Mouse (Mus musculus) frontal cortex, adult 2 months (tissue): ENCODE measurements around the gene Mrpl20. TPM values are rescaled to one million over a fixed set of nuclear protein-coding genes. Genes with fewer than 3 reads are reported as not detected.

Source experiments
- DNase-seq, 2 experiments: peaks; one replicate each; pipeline ENCODE4 v3.0.0; 2022; ENCODE audit warnings: low spot score in 1 of 2; ENCODE audit errors: extremely low spot score in 1 of 2
- polyA plus RNA-seq: library from polyadenylated mRNA; depleted of rRNA; stranded (reverse); fragments of >200 nt; gene quantifications from 2 replicates; pipeline ENCODE4 v1.2.3, GENCODE M21; 2012; rRNA removed

Gene Mrpl20
- polyA plus RNA-seq, 1 experiment = 101 TPM

DNA sequence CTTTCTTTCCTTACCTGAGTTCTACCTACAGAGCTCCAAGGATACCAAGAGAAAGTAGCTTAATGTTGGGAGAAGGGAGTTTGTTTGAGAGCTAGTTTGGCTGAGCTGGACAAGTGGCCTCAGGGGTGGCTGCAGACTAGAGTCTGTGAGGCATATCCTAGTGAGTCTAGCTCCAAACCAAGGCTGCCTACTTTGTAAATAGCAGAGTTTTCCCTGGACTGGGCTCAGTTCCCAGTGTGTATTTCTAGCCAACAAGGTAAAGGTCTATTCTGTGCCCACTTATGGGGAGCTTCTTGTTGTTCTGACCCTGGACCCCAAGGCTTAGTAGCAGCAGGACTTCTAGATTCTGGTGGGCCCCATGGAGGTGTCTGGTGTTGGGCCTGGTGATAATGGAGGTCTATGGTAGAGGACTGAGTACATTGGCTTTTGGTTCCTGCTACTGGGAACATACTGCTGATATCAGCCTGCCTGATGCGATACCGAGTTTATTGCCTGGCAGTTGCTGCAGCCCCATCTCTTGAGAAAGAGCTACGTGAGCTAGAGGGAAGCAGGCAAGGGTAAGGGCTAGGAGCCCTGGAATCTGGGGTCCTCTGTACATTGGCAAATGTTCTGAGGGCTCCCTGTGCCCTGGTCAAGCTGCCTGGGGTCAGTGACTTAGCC is 47.2 kb downstream of the Mrpl20 start:
- DNase-seq = no peak

DNA sequence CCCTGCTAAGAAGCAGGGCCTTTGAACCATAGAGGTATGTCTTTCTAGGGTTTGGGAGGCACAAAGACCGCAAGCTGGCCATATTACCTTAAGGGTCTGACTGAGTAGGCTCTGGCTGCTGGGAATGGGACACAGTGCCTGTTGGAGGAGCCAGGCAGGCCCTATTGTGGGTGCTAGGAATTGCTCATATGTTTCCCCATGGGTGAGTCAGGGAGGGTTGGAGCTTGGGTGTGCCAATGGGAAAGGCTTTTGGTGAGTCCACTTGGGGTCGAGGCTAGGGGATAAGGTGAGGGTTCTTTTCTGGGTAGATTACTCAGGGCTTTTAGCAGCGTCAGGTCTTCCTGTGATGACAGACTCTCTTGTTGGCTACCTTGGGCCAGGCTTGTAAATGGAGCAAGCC is 48.7 kb downstream of the Mrpl20 start:
- DNase-seq = no peak

DNA sequence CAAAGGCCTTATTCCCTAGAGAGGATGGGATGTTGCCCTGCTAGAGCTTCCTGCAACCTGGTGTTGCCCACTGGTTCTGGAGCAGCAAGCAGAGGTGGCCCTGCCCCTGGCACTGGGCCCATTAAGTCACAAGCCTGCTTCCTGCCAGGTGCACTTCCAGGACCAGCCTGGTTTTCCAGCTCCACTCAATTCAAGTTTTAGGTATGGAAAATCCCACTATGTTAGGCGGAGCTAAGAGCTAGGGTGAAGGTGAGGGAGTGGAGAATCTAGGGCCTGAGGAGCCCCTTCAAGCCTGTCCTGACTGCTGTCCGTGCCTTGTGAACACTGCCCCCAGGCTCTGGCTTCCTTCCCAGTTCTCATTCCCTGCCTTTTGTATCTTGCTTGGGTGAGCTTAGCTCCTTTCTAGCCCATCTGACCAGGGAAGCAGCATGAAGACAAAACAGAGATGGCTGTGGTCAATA is 49.3 kb downstream of the Mrpl20 start:
- DNase-seq = no peak

DNA sequence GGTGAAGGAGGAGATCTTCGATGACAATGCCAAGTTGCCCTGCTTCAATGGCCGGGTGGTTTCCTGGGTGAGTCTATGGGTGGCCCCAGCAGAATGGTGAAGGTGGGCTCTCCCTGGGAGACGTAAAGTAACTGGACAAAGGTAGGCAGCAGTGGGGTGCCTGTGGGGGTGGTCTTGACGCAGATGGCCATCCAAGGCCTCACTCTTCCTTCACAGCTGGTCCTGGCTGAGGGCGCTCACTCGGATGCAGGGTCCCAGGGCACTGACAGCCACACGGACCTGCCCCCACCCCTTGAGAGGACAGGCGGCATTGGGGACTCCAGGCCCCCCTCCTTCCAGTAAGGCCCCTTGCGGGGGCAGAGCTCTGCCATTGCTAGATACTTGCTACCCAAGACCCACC is 50.7 kb downstream of the Mrpl20 start:
- no peak for DNase-seq

DNA sequence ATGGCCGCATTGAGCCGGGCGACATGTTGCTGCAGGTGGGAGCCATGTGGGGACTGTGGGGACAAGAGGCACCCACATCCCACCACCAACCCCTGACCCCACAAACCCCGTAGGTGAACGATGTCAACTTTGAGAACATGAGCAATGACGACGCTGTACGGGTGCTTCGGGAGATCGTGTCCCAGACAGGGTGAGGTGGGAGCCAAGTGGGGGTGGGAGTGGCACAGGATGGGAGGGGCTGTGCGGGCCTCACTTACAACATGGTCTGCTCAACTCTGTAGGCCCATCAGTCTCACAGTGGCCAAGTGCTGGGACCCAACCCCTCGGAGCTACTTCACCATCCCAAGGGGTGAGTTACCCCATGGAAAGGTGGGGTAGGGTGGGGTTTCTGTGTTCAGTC is 52.3 kb downstream of the Mrpl20 start:
- no peak for DNase-seq

DNA sequence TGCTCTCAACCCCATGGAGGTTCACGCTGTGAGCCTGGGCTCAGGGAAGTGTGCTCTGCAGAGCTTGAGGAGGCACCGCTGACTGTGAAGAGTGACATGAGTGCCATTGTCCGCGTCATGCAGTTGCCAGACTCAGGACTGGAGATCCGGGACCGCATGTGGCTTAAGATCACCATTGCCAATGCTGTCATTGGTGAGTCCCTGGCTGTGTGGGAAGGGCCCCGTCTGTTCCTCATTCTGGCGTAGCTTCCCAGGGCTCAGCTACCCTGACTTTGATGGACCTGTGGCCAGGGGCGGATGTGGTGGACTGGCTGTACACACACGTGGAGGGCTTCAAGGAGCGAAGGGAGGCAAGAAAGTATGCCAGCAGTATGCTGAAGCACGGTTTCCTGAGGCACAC is 53.4 kb downstream of the Mrpl20 start:
- no peak for DNase-seq

DNA sequence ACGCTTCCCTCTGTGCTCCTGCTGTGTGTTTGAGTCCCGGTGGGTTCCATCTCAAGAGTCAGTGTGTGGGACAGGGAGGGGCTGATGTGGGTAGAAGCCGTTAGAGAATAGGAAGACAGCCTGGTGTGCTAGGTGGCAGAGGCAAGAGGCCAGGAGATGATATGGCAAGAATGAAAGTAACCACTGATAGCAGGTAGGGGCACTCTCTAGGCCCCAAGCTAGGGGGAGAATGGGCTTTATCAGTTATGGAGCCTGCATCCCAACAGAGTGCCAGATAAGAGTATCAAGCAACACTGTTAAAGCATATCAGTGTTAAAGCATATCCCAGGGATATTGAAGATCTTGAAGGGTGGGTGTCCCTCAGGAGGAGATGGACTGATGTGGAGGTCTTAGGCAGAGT is 54.2 kb downstream of the Mrpl20 start:
- DNase-seq = no peak

DNA sequence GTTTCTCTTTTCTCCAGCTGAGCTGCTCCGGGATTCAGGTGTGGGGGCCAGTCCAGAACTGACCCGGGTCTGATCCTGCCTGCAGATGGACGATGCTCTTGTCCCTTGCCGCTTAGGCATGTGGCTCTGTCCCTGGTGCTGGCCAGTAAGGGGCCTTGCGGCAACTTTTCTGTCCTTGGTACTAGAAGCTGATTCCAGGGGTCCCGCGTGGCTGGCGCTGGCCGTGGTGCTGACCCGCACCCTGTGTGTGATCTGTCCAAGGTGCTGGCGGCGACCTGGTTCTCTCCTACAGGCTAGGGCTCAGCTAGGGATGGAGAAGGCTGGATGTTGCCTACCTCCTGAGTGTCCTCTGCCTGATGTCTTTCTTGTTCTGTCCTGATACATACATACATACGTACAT is 56.6 kb downstream of the Mrpl20 start:
- no peak for DNase-seq

Other genes with a start within 250 kb of the Mrpl20 start
- gene Nadk, start 240.5 kb upstream of the Mrpl20 start, polyA plus RNA-seq = 71.2 and 72.4 TPM in 2 replicates
- gene Slc35e2, start 201.5 kb upstream of the Mrpl20 start, polyA plus RNA-seq = 19.6 and 20.6 TPM in 2 replicates
- gene Cdk11b, start 178.0 kb upstream of the Mrpl20 start, polyA plus RNA-seq = 60.7 and 65.4 TPM in 2 replicates
- not detected in 2 replicates for gene Gm10563, start 157.5 kb upstream of the Mrpl20 start, polyA plus RNA-seq
- 4.6 TPM in 2 replicates for gene Mmp23, start 149.5 kb upstream of the Mrpl20 start, polyA plus RNA-seq
- 136 and 143 TPM in 2 replicates for gene Mib2, start 133.7 kb upstream of the Mrpl20 start, polyA plus RNA-seq
- 52.0 and 57.4 TPM in 2 replicates for gene Fndc10, start 108.5 kb upstream of the Mrpl20 start, polyA plus RNA-seq
- gene Ssu72, start 98.1 kb upstream of the Mrpl20 start, polyA plus RNA-seq = 134 and 142 TPM in 2 replicates
- gene Tmem240, start 68.1 kb upstream of the Mrpl20 start, polyA plus RNA-seq = 62.9 and 63.6 TPM in 2 replicates
- gene Atad3a, start 41.8 kb upstream of the Mrpl20 start, polyA plus RNA-seq = 88.4 and 95.8 TPM in 2 replicates
- 30.7 and 31.8 TPM in 2 replicates for gene Vwa1, start 28.2 kb upstream of the Mrpl20 start, polyA plus RNA-seq
- 24.2 and 26.8 TPM in 2 replicates for gene Tmem88b, start 17.0 kb upstream of the Mrpl20 start, polyA plus RNA-seq
- gene Ankrd65, start 12.4 kb upstream of the Mrpl20 start, polyA plus RNA-seq = not detected in 2 replicates
- gene Ccnl2, start 9.6 kb downstream of the Mrpl20 start, polyA plus RNA-seq = 127 and 144 TPM in 2 replicates
- 126 and 131 TPM in 2 replicates for gene Aurkaip1, start 28.4 kb downstream of the Mrpl20 start, polyA plus RNA-seq
- 19.0 and 19.3 TPM in 2 replicates for gene Mxra8, start 36.8 kb downstream of the Mrpl20 start, polyA plus RNA-seq
- 129 and 134 TPM in 2 replicates for gene Dvl1, start 44.5 kb downstream of the Mrpl20 start, polyA plus RNA-seq
- gene Tas1r3, start 60.5 kb downstream of the Mrpl20 start, polyA plus RNA-seq = 0.36 and 0.38 TPM in 2 replicates
- 19.6 and 22.3 TPM in 2 replicates for gene Cptp, start 66.6 kb downstream of the Mrpl20 start, polyA plus RNA-seq
- gene Ints11, start 66.7 kb downstream of the Mrpl20 start, polyA plus RNA-seq = 36.9 and 41.1 TPM in 2 replicates
- 86.6 and 87.9 TPM in 2 replicates for gene Pusl1, start 88.9 kb downstream of the Mrpl20 start, polyA plus RNA-seq
- 101 and 109 TPM in 2 replicates for gene Acap3, start 88.9 kb downstream of the Mrpl20 start, polyA plus RNA-seq
- gene Ube2j2, start 141.0 kb downstream of the Mrpl20 start, polyA plus RNA-seq = 69.5 and 70.8 TPM in 2 replicates
- gene C1qtnf12, start 159.4 kb downstream of the Mrpl20 start, polyA plus RNA-seq = 14.3 and 17.1 TPM in 2 replicates
- gene B3galt6, start 189.8 kb downstream of the Mrpl20 start, polyA plus RNA-seq = 9.7 and 10.6 TPM in 2 replicates
- gene Sdf4, start 190.0 kb downstream of the Mrpl20 start, polyA plus RNA-seq = 123 and 128 TPM in 2 replicates
- 3.6 and 5.9 TPM in 2 replicates for gene Tnfrsf4, start 211.0 kb downstream of the Mrpl20 start, polyA plus RNA-seq
- gene Tnfrsf18, start 223.3 kb downstream of the Mrpl20 start, polyA plus RNA-seq = 0.22 and 0.27 TPM in 2 replicates